Mouse (Mus musculus) spleen, postnatal 4 days (tissue): ENCODE data around the gene Slc22a14.
"Not testable (repeated sequence)": the region's sequence is repeated elsewhere in the genome, so short reads cannot be mapped to it uniquely, and the experiment has no call there.

Experiments used
- DNase-seq, 2 experiments: peaks; one replicate each; pipeline ENCODE4 v3.0.0; 2022; ENCODE audit warnings: low spot score in 2 of 2

The Slc22a14 gene

DNA sequence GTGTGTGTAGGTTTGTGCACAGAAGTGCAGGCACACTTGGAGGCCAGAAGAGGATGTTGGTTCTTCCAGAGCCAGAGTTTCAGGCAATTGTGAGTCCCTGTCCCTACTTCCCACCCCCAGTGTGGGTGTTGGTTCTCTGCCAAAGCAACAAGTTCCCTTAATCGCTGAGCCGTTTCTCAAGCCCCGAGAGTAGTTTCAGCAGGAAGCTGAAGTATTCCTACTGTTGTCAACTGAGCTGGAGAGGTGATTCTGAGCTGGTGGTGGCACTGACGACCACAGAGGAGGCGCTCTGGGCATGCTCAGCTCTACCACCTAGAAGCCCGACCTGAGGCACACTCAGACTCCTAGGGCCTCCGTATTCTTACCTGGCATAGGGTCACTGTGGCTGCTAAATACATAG is at the start of gene Slc22a14:
Gene Slc22a14, minus strand, starts transcription at position 270 of the 400 bp plus-strand sequence.
- DNase-seq = no peak

- DNase-seq = peak in 1 of 2 experiments; percentile 49
Measured at GRCm38 (mm10) chr9:119409864-119410263, 44.5 kb upstream of the Slc22a14 start.

GRCm38 (mm10) chr9:119408898-119409664 is 43.7 kb upstream of the Slc22a14 start:
- DNase-seq = peak in 1 of 2 experiments; percentile 58

DNA sequence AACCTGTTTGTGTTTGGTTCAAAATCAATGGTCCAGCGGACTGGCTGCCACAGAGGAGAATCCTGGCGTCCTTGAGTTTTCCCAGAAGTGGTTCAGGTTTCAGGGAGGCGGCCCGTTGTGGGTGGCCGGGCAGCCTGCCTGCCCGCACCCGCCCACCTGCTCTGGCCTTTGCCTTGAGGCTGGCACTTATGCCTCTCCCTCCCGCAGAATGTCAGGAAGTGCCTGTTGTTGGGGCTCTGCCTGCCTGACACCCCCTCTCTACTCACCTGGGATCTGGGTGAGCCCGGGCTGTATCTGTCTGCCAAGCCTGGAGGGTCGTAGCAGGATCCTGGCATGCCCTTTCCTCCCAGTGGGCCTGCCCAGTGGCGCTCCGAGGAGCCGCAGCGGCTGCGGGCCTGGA is 42.5 kb upstream of the Slc22a14 start:
- peak in 1 of 2 experiments; percentile 56 for DNase-seq

- DNase-seq = peak in 1 of 2 experiments; percentile 46
Measured at GRCm38 (mm10) chr9:119404090-119404489, 38.7 kb upstream of the Slc22a14 start.

- DNase-seq = peak in 1 of 2 experiments; percentile 63
Measured at GRCm38 (mm10) chr9:119403236-119403641, 37.9 kb upstream of the Slc22a14 start.

- DNase-seq = peak in 1 of 2 experiments; percentile 69
Measured at GRCm38 (mm10) chr9:119402253-119403235, 37.2 kb upstream of the Slc22a14 start.

DNA sequence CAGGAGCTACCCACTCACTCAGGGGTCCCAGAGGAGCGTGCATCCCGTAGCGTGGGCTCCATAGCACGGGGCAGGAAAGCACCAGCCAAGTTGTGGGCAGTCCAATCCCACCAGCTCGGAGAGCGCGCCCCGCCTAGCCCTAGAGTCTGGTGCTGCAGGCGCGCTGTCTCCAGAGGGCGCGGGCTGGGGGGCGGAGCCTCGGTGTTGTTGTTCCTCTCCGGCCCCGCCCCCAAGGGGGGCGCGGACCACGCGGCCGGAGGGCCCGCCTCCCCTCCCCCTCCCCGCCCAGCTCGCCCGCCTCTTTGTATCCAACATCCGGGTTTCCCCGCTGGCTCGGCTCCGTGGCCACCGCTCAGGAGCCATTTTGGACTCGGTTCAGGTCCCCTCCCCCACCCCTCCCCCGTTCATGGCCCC is 36.5 kb upstream of the Slc22a14 start, which contains the start of gene Acvr2b:
Gene Acvr2b, plus strand, starts transcription at position 318 of the 414 bp plus-strand sequence.
- DNase-seq = peak; percentile 79 to 86

GRCm38 (mm10) chr9:119401351-119401750 is 36.0 kb upstream of the Slc22a14 start:
- DNase-seq = no peak

- no peak for DNase-seq
Measured at GRCm38 (mm10) chr9:119394808-119395207, 29.5 kb upstream of the Slc22a14 start.

- no peak for DNase-seq
Measured at GRCm38 (mm10) chr9:119390214-119390613, 24.9 kb upstream of the Slc22a14 start.

DNA sequence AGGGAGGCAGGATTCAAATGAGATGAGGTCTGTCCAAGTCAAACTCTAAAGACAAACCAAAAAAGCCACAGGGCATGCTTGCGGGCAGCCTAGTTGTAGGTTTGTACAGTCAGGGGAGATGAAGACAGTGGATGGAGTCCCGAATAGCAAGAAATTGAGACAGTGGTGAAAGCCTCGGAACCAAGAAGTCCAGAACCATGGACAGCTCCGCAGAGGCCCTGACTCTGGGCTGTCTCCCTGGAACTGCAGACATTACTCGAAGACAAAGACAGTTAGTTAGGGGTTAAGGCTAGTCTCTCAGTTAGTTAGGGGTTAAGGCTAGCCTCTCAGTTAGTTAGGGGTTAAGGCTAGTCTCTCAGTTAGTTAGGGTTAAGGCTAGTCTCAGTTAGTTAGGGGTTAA is 23.6 kb upstream of the Slc22a14 start:
- DNase-seq = no peak

- no peak for DNase-seq
Measured at GRCm38 (mm10) chr9:119382603-119383002, 17.2 kb upstream of the Slc22a14 start.

- DNase-seq = no peak
Measured at GRCm38 (mm10) chr9:119378231-119378630, 12.9 kb upstream of the Slc22a14 start.

GRCm38 (mm10) chr9:119375556-119375955 is 10.2 kb upstream of the Slc22a14 start:
- no peak for DNase-seq

DNA sequence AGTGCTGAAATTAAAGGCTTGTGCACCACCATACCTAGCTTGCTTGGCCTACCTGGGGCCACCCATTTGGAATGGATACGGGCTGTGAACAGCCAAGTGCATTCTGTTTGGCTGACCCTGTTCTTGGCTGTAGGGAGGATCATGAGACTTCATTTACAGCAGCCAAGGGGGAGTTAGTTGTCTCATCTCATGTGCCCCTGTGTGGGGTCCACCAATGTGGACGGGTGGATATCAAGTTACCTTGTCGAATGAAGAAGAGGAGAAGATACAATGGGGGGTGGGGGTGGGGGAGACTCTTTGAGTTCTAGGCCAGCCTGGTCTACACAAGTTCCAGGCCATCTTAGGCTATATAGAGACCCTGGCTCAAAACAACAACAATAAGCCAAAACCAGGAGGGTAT is 9.7 kb upstream of the Slc22a14 start:
- DNase-seq = no peak

DNA sequence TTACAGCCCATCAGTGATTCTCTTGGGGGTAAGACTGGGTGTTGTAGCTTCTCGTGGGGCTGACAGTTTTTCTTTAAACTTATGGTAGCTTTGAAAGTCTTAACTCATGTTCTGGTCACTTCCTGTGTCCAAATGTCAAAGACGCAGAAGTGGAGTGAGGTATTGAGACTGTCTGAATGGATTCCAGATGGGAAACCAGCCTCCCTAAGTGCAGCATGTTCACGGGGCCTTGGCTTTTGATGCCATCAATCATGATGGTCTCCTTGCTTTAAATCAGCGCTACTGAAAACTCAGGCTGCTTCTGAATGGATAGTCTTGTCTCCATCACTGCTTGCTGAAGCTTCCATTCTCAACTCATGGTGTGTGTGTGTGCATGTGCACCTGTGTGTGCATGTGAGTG is 5.9 kb upstream of the Slc22a14 start:
- no peak for DNase-seq

GRCm38 (mm10) chr9:119370770-119371169 is 5.4 kb upstream of the Slc22a14 start:
- not testable (repeated sequence) for DNase-seq

DNA sequence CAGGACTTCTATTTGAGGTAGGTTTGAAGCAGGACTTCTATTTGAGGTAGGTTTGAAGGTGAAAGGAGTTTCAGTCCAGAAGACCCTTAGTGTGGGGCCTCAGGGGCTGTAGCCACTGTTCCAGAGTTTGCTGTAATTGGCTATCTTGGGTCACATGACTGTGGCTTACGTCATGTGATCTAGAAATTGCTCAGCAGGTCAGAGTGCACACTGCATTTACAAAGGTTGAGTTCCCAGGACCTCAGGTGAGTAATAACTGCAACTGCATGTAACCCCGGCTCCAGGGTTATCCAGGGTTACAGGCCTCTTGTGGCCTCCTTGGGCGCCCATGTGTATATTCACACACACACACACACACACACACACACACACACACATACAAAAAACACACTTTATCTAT is 3.0 kb upstream of the Slc22a14 start:
- no peak for DNase-seq

- DNase-seq = no peak
Measured at GRCm38 (mm10) chr9:119363229-119363628, 2.1 kb downstream of the Slc22a14 start.

GRCm38 (mm10) chr9:119361416-119361815 is 3.9 kb downstream of the Slc22a14 start:
- no peak for DNase-seq

DNA sequence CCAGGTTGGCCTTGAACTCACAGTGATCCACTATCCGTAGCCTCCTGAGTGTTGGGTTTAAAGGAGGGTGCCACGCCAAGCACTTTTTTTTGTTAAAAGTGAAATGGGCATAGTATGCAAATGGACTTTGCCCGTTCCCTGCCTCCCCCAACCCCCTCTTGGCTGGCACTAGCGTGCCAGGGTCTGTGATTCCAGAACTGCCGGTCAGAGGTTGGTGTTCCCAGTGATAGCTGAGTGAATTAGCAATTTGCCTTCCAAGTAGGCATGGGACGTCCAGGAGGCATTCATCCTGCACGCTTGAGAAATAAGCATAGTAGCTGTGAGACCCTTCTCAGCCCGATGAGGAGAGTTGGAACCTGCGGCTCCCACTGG is 7.3 kb downstream of the Slc22a14 start:
- DNase-seq = no peak
